Mouse (Mus musculus): ENCODE results near the gene Pga5.

- no peak for TF ChIP-seq CTCF (IDR thresholded peaks at IDR 0.05; ENCODE audit: borderline replicate concordance, extremely low read depth, insufficient read depth, insufficient read length)
- TF ChIP-seq POLR2A (IDR thresholded peaks at IDR 0.05; ENCODE audit: borderline replicate concordance, extremely low read depth, insufficient read depth, insufficient read length, poor library complexity, severe bottlenecking) = no peak
These were observed 19.5 kb downstream of the Pga5 start for GRCm38 (mm10) chr19:10658406-10658805.

All from brain, embryonic 14.5 days (tissue).